Mouse (Mus musculus) testis, postnatal 10 days (tissue): ENCODE data around the gene Cdh22.

Experiments
- DNase-seq: peaks from one replicate; pipeline ENCODE4 v3.0.0; 2021; ENCODE audit warnings: low spot score

Cdh22 gene

GRCm38 (mm10) chr2:165250903-165251302, 16.2 kb upstream of the Cdh22 start:
- DNase-seq, result no peak

GRCm38 (mm10) chr2:165248967-165249366, 14.3 kb upstream of the Cdh22 start:
- DNase-seq, result no peak

- no peak for DNase-seq
Measured at GRCm38 (mm10) chr2:165246349-165246748, 11.7 kb upstream of the Cdh22 start.

GRCm38 (mm10) chr2:165243122-165243720, 8.6 kb upstream of the Cdh22 start:
- no peak for DNase-seq

GRCm38 (mm10) chr2:165242575-165242974, 7.9 kb upstream of the Cdh22 start:
- DNase-seq, result no peak

GRCm38 (mm10) chr2:165241786-165242185, 7.1 kb upstream of the Cdh22 start:
- no peak for DNase-seq

GRCm38 (mm10) chr2:165240371-165240770, 5.7 kb upstream of the Cdh22 start:
- no peak for DNase-seq

GRCm38 (mm10) chr2:165239533-165240144, 5.0 kb upstream of the Cdh22 start:
- DNase-seq, result no peak

GRCm38 (mm10) chr2:165238416-165239145, 3.9 kb upstream of the Cdh22 start:
- DNase-seq, result no peak

- peak; percentile 59 for DNase-seq
Measured at GRCm38 (mm10) chr2:165234291-165234612, 401 bp downstream of the Cdh22 start.

GRCm38 (mm10) chr2:165233491-165234290, 962 bp downstream of the Cdh22 start:
- DNase-seq, result peak; percentile 68

- DNase-seq, result no peak
Measured at GRCm38 (mm10) chr2:165229050-165229449, 5.6 kb downstream of the Cdh22 start.

GRCm38 (mm10) chr2:165223837-165224236, 10.8 kb downstream of the Cdh22 start:
- no peak for DNase-seq

GRCm38 (mm10) chr2:165221952-165222351, 12.7 kb downstream of the Cdh22 start:
- DNase-seq, result no peak

GRCm38 (mm10) chr2:165220347-165220945, 14.2 kb downstream of the Cdh22 start:
- no peak for DNase-seq

GRCm38 (mm10) chr2:165218954-165219353, 15.7 kb downstream of the Cdh22 start:
- DNase-seq, result no peak

GRCm38 (mm10) chr2:165217361-165218149, 17.1 kb downstream of the Cdh22 start:
- DNase-seq, result no peak

- DNase-seq, result no peak
Measured at GRCm38 (mm10) chr2:165215103-165215951, 19.3 kb downstream of the Cdh22 start.

GRCm38 (mm10) chr2:165211426-165212079, 23.1 kb downstream of the Cdh22 start:
- DNase-seq, result no peak

- no peak for DNase-seq
Measured at GRCm38 (mm10) chr2:165210948-165211347, 23.7 kb downstream of the Cdh22 start.
